14 mouse cellular contexts compared by ENCODE assay signal in genomic region chr7:79531551-79532356, GRCm38 (mm10).
DNase-seq lines count a peak whose midpoint lies in the region; ATAC-seq and TF ChIP-seq lines count a peak whose summit lies in the region.
"Had no signal": no experiment of that assay in that cellular context is flagged by ENCODE, and none has a peak within 500 bp of the region (broad histone marks: within the 10 kb centered on the region; RNA-seq: fewer than 3 reads in every experiment).

No protein-coding gene starts in this region.

- H3K9ac ChIP-seq in hindbrain, postnatal 0 days (replicated peaks; ENCODE audit: low read length), result 0 out of 2 replicates have a peak overlapping the region, but pooled peaks have one; percentile 24
- 0 out of 2 replicates have a peak overlapping the region, but pooled peaks have one; percentile 10 for H3K9ac ChIP-seq in neural tube, embryonic 15.5 days (replicated peaks)
- H3K9ac ChIP-seq: liver, embryonic 13.5 days had no signal

- peaks cover 100% of the 10 kb centered on the region for H3K27me3 ChIP-seq in forebrain, embryonic 10.5 days (ENCODE audit: poor library complexity, severe bottlenecking)
- no peaks in the 10 kb centered on the region for H3K27me3 ChIP-seq in hindbrain, postnatal 0 days (ENCODE audit: insufficient read depth, low read length)
- H3K27me3 ChIP-seq in neural tube, embryonic 15.5 days (replicated peaks), result peaks cover 11% of the 10 kb centered on the region; the same call in 1 of the 2 replicates

- no peak overlapping the region for H3K4me2 ChIP-seq in hindbrain, postnatal 0 days (ENCODE audit: low read depth, low read length)
- no peak overlapping the region for H3K4me2 ChIP-seq in neural tube, embryonic 15.5 days
- H3K4me2 ChIP-seq: heart, embryonic 11.5 days; liver, embryonic 13.5 days had no signal

- H3K4me3 ChIP-seq in left cerebral cortex, adult 2 months, result no peak overlapping the region
- peak overlapping the region; percentile 19; the same call in 1 of the 2 replicates for H3K4me3 ChIP-seq in forebrain, embryonic 10.5 days
- H3K4me3 ChIP-seq in hindbrain, postnatal 0 days (ENCODE audit: low read length), result no peak overlapping the region
- H3K4me3 ChIP-seq in neural tube, embryonic 15.5 days (replicated peaks), result no peak overlapping the region
- H3K4me3 ChIP-seq: liver, embryonic 13.5 days; megakaryocyte, embryonic 14.5 days had no signal

- no peak for DNase-seq in left cerebral cortex, adult 2 months (ENCODE audit: extremely low spot score in 1 of 2, low spot score in 2 of 2)
- DNase-seq in left cerebral cortex, postnatal 10 days (ENCODE audit: extremely low spot score in 1 of 2, low spot score in 2 of 2), result no peak
- DNase-seq in forebrain, embryonic 10.5 days (ENCODE audit: extremely low spot score, low spot score), result peak; percentile 52
- peak; percentile 82 for DNase-seq in hindbrain, postnatal 0 days (ENCODE audit: low spot score)
- DNase-seq in thymus, postnatal 10 days (ENCODE audit: low spot score in 2 of 2), result no peak
- DNase-seq in gastrocnemius, postnatal 14 days, result no peak
- DNase-seq in thymus, postnatal 25 days, result no peak
- DNase-seq: liver, embryonic 13.5 days; retina, postnatal 1 day had no signal

- 14% methylated on average over 12 of the region's 12 CpGs for WGBS in forebrain, embryonic 10.5 days
- 20% methylated on average over 12 of the region's 12 CpGs for WGBS in hindbrain, postnatal 0 days
- WGBS in neural tube, embryonic 15.5 days, result 5% methylated on average over 12 of the region's 12 CpGs

- peak; percentile 28 for TF ChIP-seq CTCF in left cerebral cortex, adult 2 months (IDR thresholded peaks at IDR 0.05)
- peak; percentile 64 for TF ChIP-seq CTCF in hindbrain, postnatal 0 days (IDR thresholded peaks at IDR 0.05; ENCODE audit: low read depth)

- peak overlapping the region; percentile 77 for H3K27ac ChIP-seq in left cerebral cortex, adult 2 months
- peak overlapping the region; percentile 95 for H3K27ac ChIP-seq in forebrain, embryonic 10.5 days
- H3K27ac ChIP-seq in hindbrain, postnatal 0 days, result peak overlapping the region; percentile 91
- H3K27ac ChIP-seq in neural tube, embryonic 15.5 days (replicated peaks), result peak overlapping the region; percentile 86
- H3K27ac ChIP-seq: liver, embryonic 13.5 days had no signal

- peaks cover 99% of the 10 kb centered on the region for H3K4me1 ChIP-seq in forebrain, embryonic 10.5 days
- H3K4me1 ChIP-seq in hindbrain, postnatal 0 days (ENCODE audit: insufficient read depth, low read length), result peaks cover 22% of the 10 kb centered on the region; the same call in 1 of the 2 replicates
- H3K4me1 ChIP-seq in neural tube, embryonic 15.5 days, result peaks cover 57% of the 10 kb centered on the region

- ATAC-seq in hindbrain, postnatal 0 days, result peak; percentile 76
- peak; percentile 56 for ATAC-seq in neural tube, embryonic 15.5 days (ENCODE audit: low FRiP score)
- ATAC-seq: intestine, postnatal 0 days; Patski had no signal

- intact Hi-C loops in left cerebral cortex, adult 2 months (cut with DNase I), result no loop called here
- intact Hi-C loops in left cerebral cortex, postnatal 10 days (cut with DNase I), result no loop called here
- intact Hi-C loops in gastrocnemius, postnatal 14 days (cut with DNase I; ENCODE audit: low total_unique reads), result no loop called here

- H3K36me3 ChIP-seq in forebrain, embryonic 10.5 days (replicated peaks), result peaks cover 67% of the 10 kb centered on the region
- peaks cover 7% of the 10 kb centered on the region; the same call in 1 of the 2 replicates for H3K36me3 ChIP-seq in hindbrain, postnatal 0 days (ENCODE audit: insufficient read depth, low read length)
- H3K36me3 ChIP-seq in neural tube, embryonic 15.5 days, result no peaks in the 10 kb centered on the region
- H3K36me3 ChIP-seq: liver, embryonic 13.5 days had no signal

- H3K9me3 ChIP-seq in forebrain, embryonic 10.5 days, result no peaks in the 10 kb centered on the region
- no peaks in the 10 kb centered on the region for H3K9me3 ChIP-seq in hindbrain, postnatal 0 days (ENCODE audit: low read length)
- no peaks in the 10 kb centered on the region for H3K9me3 ChIP-seq in neural tube, embryonic 15.5 days (replicated peaks)
- H3K9me3 ChIP-seq: liver, embryonic 13.5 days; megakaryocyte, embryonic 14.5 days had no signal

Comparison
In these comparisons a context has a peak if more than half of its experiments do, and no peak if none do; other contexts are left out.
1. DNase-seq: peak in forebrain, embryonic 10.5 days (single experiment) and hindbrain, postnatal 0 days (single experiment); none in left cerebral cortex, adult 2 months (0 of 2), left cerebral cortex, postnatal 10 days (0 of 2), thymus, postnatal 10 days (0 of 2), gastrocnemius, postnatal 14 days (single experiment) and thymus, postnatal 25 days (single experiment).
2. Peak in every context shown above with its lines, with median percentiles within 50 percentile points of each other: H3K27ac ChIP-seq.